Mouse (Mus musculus) lung, postnatal 0 days (tissue): Measurements from ENCODE around the gene March4. TPM values are rescaled to one million over a fixed set of nuclear protein-coding genes. Genes with fewer than 3 reads are reported as not detected.

ENCODE experiments used
- ATAC-seq: fragments of 200-750 bp; cut with Nextera tagmentation; 2 replicates; pipeline ENCODE4 v1.8.0; 2017; ENCODE audit warnings: moderate library complexity
- DNase-seq: peaks from one replicate; pipeline ENCODE4 v3.0.0-alpha.2; 2016; ENCODE audit warnings: low spot score
- H3K27ac ChIP-seq: fragments of 300-500 bp; sonication (generic); 2 replicates; pipeline ENCODE4 v1.5.1; 2014; ENCODE audit warnings: antibody characterized with exemption, mild to moderate bottlenecking, low read length, mixed read lengths
- H3K27me3 ChIP-seq: fragments of 300-500 bp; sonication (generic); replicated peaks from 2 replicates; pipeline ENCODE4 v1.6.1; 2014; ENCODE audit warnings: low read length, mixed read lengths; ENCODE audit not compliant: insufficient read depth
- H3K36me3 ChIP-seq: fragments of 300-500 bp; sonication (generic); 2 replicates; pipeline ENCODE4 v1.6.1; 2014; ENCODE audit warnings: low read length, mixed read lengths; ENCODE audit not compliant: insufficient read depth
- H3K4me1 ChIP-seq: fragments of 300-500 bp; sonication (generic); 2 replicates; pipeline ENCODE4 v1.6.1; 2014; ENCODE audit warnings: antibody characterized with exemption, low read depth, low read length, mixed read lengths; ENCODE audit not compliant: insufficient read depth
- H3K4me2 ChIP-seq: fragments of 300-500 bp; sonication (generic); replicated peaks from 2 replicates; pipeline ENCODE4 v1.6.1; 2014; ENCODE audit warnings: low read depth, mild to moderate bottlenecking, low read length, moderate library complexity, mixed read lengths
- H3K4me3 ChIP-seq: fragments of 300-500 bp; sonication (generic); 2 replicates; pipeline ENCODE4 v1.5.1; 2014; ENCODE audit warnings: low read depth, low read length
- H3K9ac ChIP-seq: fragments of 300-500 bp; sonication (generic); replicated peaks from 2 replicates; pipeline ENCODE4 v1.6.1; 2014; ENCODE audit warnings: low read depth, mild to moderate bottlenecking
- H3K9me3 ChIP-seq: fragments of 300-500 bp; sonication (generic); 2 replicates; pipeline ENCODE4 v1.6.1; 2016; ENCODE audit warnings: low read length, mixed read lengths
- CTCF ChIP-seq: IDR thresholded peaks from 2 replicates; pipeline ENCODE4 v1.5.1; 2016; ENCODE audit warnings: antibody characterized with exemption, mild to moderate bottlenecking
- EP300 ChIP-seq: IDR thresholded peaks from 2 replicates; pipeline ENCODE4 v1.6.1; 2016; ENCODE audit warnings: antibody characterized with exemption, mild to moderate bottlenecking, control low read depth
- WGBS: fragments of 180-500 bp; shearing (Covaris S2); extraction: QIAGEN DNeasy Blood & Tissue Kit; methylation state at CpG from one replicate; pipeline ENCODE4 v1.1.7; 2014; 5-methylcytosine and 5-hydroxymethylcytosine counted together
- polyA plus RNA-seq: library from polyadenylated mRNA; unstranded; fragments of >200 nt; fragmentation: Nextera tagmentation; extraction: Ambion mirVana; gene quantifications from 2 replicates; pipeline ENCODE4 v1.2.1, GENCODE M21; 2015

March4 gene
- polyA plus RNA-seq, 1 experiment from 2014 or later = 0.06 TPM

- no peaks in the 10 kb centered on the region for H3K4me1 ChIP-seq
- ATAC-seq (no peak), DNase-seq (no peak)
- TF ChIP-seq CTCF (no peak), EP300 (no peak)
- H3K27ac ChIP-seq = no peak overlapping the region
- 61% methylated on average over 3 of the region's 3 CpGs for WGBS
- H3K27me3 ChIP-seq = no peaks in the 10 kb centered on the region
- H3K4me3 ChIP-seq = no peak overlapping the region
- H3K9me3 ChIP-seq = no peaks in the 10 kb centered on the region
- no peak overlapping the region for H3K4me2 ChIP-seq
- no peaks in the 10 kb centered on the region for H3K36me3 ChIP-seq
- no peak overlapping the region for H3K9ac ChIP-seq
These were observed 45.9 kb downstream of the March4 start for GRCm38 (mm10) chr1:72490801-72491200.

- H3K4me2 ChIP-seq = no peak overlapping the region
- no peaks in the 10 kb centered on the region for H3K4me1 ChIP-seq
- no peak overlapping the region for H3K9ac ChIP-seq
- no peak for DNase-seq
- no peak overlapping the region for H3K27ac ChIP-seq
- ATAC-seq = no peak
- H3K4me3 ChIP-seq = no peak overlapping the region
- 3% methylated on average over 8 of the region's 8 CpGs for WGBS
- no peaks in the 10 kb centered on the region for H3K9me3 ChIP-seq
- no peak for TF ChIP-seq EP300
- TF ChIP-seq CTCF = no peak
- no peaks in the 10 kb centered on the region for H3K27me3 ChIP-seq
- no peaks in the 10 kb centered on the region for H3K36me3 ChIP-seq
These were observed 46.5 kb downstream of the March4 start for GRCm38 (mm10) chr1:72490193-72490592.

- Histone ChIP-seq H3K4me3 (no peak overlapping the region), H3K27me3 (no peaks in the 10 kb centered on the region), H3K9me3 (no peaks in the 10 kb centered on the region), H3K9ac (no peak overlapping the region), H3K4me2 (no peak overlapping the region), H3K36me3 (no peaks in the 10 kb centered on the region), H3K4me1 (no peaks in the 10 kb centered on the region), H3K27ac (no peak overlapping the region)
- no peak for ATAC-seq
- no peak for DNase-seq
- TF ChIP-seq CTCF = no peak
- no peak for TF ChIP-seq EP300
- 76% methylated on average over 2 of the region's 2 CpGs for WGBS
These were observed 60.1 kb downstream of the March4 start for GRCm38 (mm10) chr1:72476594-72476993.

- no peaks in the 10 kb centered on the region for H3K36me3 ChIP-seq
- no peak overlapping the region for H3K4me2 ChIP-seq
- H3K9me3 ChIP-seq = no peaks in the 10 kb centered on the region
- DNase-seq = no peak
- no peak overlapping the region for H3K27ac ChIP-seq
- H3K9ac ChIP-seq = no peak overlapping the region
- H3K4me3 ChIP-seq = no peak overlapping the region
- no peak for ATAC-seq
- H3K4me1 ChIP-seq = no peaks in the 10 kb centered on the region
- TF ChIP-seq CTCF (no peak), EP300 (no peak)
- WGBS = 78% methylated on average over 2 of the region's 2 CpGs
- no peaks in the 10 kb centered on the region for H3K27me3 ChIP-seq
These were observed 67.7 kb downstream of the March4 start for GRCm38 (mm10) chr1:72469075-72469474.

GRCm38 (mm10) chr1:72468466-72469003 is 68.2 kb downstream of the March4 start:
- Histone ChIP-seq H3K27me3 (no peaks in the 10 kb centered on the region), H3K4me1 (no peaks in the 10 kb centered on the region), H3K9me3 (no peaks in the 10 kb centered on the region), H3K36me3 (no peaks in the 10 kb centered on the region), H3K9ac (no peak overlapping the region), H3K4me3 (no peak overlapping the region), H3K27ac (no peak overlapping the region), H3K4me2 (no peak overlapping the region)
- WGBS = 33% methylated on average over 5 of the region's 5 CpGs
- TF ChIP-seq EP300 = no peak
- no peak for TF ChIP-seq CTCF
- DNase-seq (peak; percentile 48), ATAC-seq (peak; percentile 78)

- Histone ChIP-seq H3K36me3 (no peaks in the 10 kb centered on the region), H3K9ac (no peak overlapping the region), H3K27me3 (no peaks in the 10 kb centered on the region), H3K27ac (no peak overlapping the region), H3K4me3 (no peak overlapping the region), H3K4me1 (peaks cover 5% of the 10 kb centered on the region; the same call in 1 of the 2 replicates), H3K4me2 (no peak overlapping the region), H3K9me3 (no peaks in the 10 kb centered on the region)
- no peak for ATAC-seq
- TF ChIP-seq CTCF (no peak), EP300 (no peak)
- WGBS = 28% methylated on average over 12 of the region's 12 CpGs
- no peak for DNase-seq
These were observed 71.7 kb downstream of the March4 start for GRCm38 (mm10) chr1:72464926-72465583.
